Mouse (Mus musculus): ENCODE results near the gene Rpl37a.
A peak's percentile ranks its signal among the peaks of the same experiment; 100 is the strongest.

Rpl37a gene

GRCm38 (mm10) chr1:72710753-72711653 lies at the start of gene Rpl37a:
Rpl37a (plus strand) TSS chr1:72711290.
- peak; percentile 95 for DNase-seq

- no peak for DNase-seq
These were observed 38.0 kb upstream of the Rpl37a start for GRCm38 (mm10) chr1:72673070-72673469.

- no peak for DNase-seq
These were observed 14.8 kb upstream of the Rpl37a start for GRCm38 (mm10) chr1:72696256-72696655.

- no peak for DNase-seq
These were observed 12.4 kb upstream of the Rpl37a start for GRCm38 (mm10) chr1:72698651-72699050.

GRCm38 (mm10) chr1:72700479-72700878 lies 10.6 kb upstream of the Rpl37a start, which contains the start of gene Ankar:
Ankar (minus strand) TSS chr1:72700579.
- no peak for DNase-seq

GRCm38 (mm10) chr1:72707525-72707924 lies 3.6 kb upstream of the Rpl37a start:
- DNase-seq, result no peak

GRCm38 (mm10) chr1:72711684-72712083 lies 594 bp downstream of the Rpl37a start:
- DNase-seq, result peak; percentile 33

GRCm38 (mm10) chr1:72714547-72714946 lies 3.5 kb downstream of the Rpl37a start:
- DNase-seq, result no peak

- no peak for DNase-seq
These were observed 4.0 kb downstream of the Rpl37a start for GRCm38 (mm10) chr1:72715065-72715464.

- DNase-seq, result no peak
These were observed 4.7 kb downstream of the Rpl37a start for GRCm38 (mm10) chr1:72715593-72716361.

- DNase-seq, result no peak
These were observed 5.3 kb downstream of the Rpl37a start for GRCm38 (mm10) chr1:72716421-72716820.

GRCm38 (mm10) chr1:72716926-72717325 lies 5.8 kb downstream of the Rpl37a start:
- DNase-seq, result peak; percentile 84

GRCm38 (mm10) chr1:72717540-72717939 lies 6.5 kb downstream of the Rpl37a start:
- no peak for DNase-seq

GRCm38 (mm10) chr1:72718846-72719245 lies 7.8 kb downstream of the Rpl37a start:
- DNase-seq, result peak; percentile 68

GRCm38 (mm10) chr1:72720115-72720725 lies 9.1 kb downstream of the Rpl37a start:
- no peak for DNase-seq

- no peak for DNase-seq
These were observed 11.6 kb downstream of the Rpl37a start for GRCm38 (mm10) chr1:72722646-72723045.

GRCm38 (mm10) chr1:72724354-72724753 lies 13.3 kb downstream of the Rpl37a start:
- peak; percentile 74 for DNase-seq

GRCm38 (mm10) chr1:72725941-72726340 lies 14.9 kb downstream of the Rpl37a start:
- DNase-seq, result no peak

- DNase-seq, result no peak
These were observed 17.7 kb downstream of the Rpl37a start for GRCm38 (mm10) chr1:72728781-72729180.

- no peak for DNase-seq
These were observed 19.0 kb downstream of the Rpl37a start for GRCm38 (mm10) chr1:72730126-72730525.

GRCm38 (mm10) chr1:72733191-72733691 lies 22.2 kb downstream of the Rpl37a start:
- no peak for DNase-seq

- DNase-seq, result no peak
These were observed 25.5 kb downstream of the Rpl37a start for GRCm38 (mm10) chr1:72736397-72737125.
